Mouse (Mus musculus): ENCODE data around the gene Med12l.

The Med12l gene

DNA sequence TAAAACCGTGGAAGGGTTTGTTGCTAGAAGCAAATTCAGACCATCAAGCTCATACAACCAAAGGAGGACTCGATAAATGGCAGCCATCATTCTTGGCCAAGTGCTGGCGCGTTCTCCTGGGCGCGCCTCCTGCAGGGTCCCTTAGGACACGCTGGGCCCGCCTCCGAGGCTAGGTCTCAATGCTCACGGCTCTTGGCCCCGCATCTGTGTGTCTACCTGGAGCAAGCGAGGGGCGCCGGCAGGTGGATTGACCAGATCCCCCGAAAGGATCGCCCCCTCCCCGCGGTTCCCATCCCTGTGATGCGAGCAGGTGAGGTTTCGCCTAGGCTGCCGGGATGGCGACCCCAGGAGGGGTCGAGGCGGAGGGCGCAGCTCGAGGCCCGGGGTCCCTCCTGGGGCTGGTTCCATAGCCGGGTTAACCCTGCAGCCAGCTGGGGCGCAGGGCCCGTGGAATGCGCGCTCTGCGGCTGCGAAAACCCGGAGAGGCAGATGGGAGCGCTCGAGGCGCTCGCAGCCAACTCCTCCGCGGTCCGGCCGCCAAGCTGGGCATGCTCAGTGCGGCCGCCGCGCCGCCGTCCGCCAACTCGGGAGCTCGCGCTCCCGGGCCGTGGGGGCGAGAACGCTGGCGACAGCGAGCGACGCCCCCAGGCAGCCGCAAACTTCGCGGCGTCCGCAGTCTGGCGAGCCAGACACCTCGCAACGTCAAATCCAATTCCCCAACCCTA is at the start of gene Med12l:
Med12l (plus strand) TSS at position 555 of the 725 bp plus-strand sequence.
- DNase-seq (ENCODE audit: low spot score): peak; percentile 77

DNA sequence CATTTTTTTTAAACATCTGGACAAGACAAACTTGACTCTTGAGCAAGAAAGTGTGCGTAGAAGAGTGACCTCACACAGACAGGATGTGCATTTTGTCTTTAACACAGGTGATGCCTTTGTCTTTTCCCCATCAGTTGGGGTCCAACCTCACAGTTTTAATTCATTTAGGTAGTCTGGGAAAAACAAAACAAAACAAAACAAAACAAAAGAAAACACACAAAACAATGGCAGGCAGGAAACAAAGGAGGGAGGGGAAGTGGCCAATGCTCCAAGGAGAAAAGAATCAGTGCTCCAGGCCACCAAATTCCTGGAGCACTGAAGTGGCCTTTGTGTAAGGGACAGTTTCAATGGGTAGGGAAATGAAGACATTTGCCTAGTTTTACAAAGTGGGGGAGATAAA is 44.5 kb upstream of the Med12l start:
- DNase-seq (ENCODE audit: low spot score): no peak

DNA sequence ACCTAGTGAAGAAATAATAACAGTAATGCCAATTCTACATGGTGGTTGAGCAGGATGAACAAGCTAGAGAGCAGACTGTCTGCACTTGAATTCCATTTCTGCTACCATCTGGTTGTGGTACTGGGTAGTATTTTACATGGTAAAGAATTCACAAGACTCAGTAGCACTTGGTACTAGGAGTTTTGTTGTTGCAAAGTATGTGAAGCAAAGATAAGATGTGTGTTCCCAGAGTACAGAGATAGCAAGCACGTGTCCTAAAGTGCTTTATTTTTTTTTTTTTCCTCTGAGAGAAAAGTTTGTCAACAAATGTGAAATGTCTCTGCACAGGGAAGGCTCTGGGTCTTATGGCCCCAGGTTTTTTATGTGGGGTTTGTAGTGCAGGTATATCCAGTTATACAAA is 28.2 kb upstream of the Med12l start:
- DNase-seq (ENCODE audit: low spot score): no peak

DNA sequence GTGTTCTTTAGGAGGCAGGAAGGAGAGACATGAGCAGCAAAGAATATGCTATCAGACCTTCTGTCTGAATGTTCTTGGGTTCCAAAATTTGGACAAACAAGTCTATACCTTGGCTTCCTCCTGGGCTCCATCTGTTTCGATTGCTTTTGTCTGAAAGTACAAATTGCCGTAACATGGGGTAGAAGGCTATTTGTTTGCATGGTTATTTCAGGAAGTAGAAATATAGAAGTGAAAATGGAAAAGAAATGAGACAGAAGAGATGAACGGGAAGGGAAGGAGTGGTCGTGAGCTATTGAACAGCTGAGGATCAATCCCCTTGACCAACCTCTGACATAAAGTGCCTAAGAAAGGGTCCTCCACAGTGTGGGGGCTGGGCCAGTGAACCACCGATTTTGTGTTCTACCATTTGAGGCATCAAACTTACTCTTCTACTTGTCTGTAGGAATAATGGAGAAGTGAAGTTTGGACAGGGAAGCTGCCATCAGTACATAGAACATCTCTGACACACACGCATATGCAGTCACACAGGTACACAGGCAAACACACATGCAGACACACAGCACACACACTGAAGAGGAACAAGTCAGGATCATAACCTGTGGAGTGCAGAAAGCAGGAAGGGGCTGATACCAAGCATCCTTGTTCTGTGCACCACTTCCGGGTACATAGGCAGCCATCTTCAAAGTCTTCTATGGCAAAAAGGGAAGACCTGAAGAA is 27.6 kb upstream of the Med12l start:
- no peak for DNase-seq (ENCODE audit: low spot score)

DNA sequence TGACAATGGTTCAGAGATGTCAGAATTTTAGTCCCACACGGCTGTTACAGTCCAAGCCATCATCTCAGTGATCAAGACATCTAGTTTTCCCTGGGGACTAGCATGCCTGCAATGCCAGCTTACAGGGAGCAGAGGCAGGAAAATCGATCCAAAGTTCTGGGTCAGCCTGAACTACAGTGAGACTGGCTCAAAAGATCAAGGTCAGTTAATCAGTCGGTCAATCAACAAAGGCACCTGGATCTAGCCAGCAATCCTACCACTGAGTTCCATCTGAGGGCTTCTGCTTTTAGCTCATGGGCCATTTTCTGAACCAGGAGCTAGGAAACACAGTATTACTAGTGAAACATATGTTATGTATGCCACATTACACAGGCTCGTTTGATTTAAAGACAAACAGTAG is 25.0 kb upstream of the Med12l start:
- DNase-seq (ENCODE audit: low spot score): no peak

DNA sequence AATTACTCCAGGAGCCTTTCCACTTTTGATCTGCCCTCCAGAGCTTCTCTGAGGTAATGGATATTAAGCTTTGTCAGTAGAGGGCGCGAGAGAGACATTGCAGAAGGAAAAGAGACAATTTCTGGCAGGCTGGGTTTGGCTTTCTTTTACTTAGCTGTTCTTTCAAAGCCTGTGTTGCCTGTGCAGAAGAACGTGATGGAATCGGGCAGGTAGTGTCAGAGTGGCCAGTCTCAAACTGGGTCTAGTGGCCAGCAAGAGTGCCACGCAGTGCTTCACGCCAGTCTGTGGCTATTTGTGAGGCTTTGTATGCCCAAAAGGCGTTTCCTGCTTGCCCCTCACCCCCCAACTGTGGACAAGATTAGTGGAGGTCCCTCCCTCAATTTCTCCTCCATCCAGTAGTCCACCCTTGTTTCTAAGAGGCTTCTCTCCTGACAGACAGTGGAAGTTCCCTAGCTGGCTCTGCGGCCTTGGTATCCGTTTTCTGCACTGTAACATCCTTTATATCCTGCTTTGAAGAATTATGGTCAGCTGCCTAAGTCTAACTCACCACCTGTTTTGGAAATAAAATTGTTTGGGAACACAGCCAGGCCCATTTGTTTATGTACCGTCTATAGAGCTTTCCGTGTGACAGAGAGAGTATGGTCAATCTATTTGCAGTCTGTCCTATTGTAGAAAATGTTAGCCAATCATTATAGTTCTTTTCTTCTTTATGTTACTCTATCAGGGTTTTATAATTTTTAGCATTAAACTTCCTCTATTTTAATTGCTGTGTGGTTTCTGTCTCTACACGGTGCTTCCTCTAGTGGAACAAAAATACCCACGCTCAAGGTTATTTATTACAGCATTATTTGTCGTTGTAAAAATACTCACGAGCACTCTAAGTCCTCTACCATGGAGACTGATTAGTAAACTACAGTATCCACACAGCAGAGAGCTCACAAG is 22.5 kb upstream of the Med12l start:
- peak; percentile 85 for DNase-seq (ENCODE audit: low spot score)

DNA sequence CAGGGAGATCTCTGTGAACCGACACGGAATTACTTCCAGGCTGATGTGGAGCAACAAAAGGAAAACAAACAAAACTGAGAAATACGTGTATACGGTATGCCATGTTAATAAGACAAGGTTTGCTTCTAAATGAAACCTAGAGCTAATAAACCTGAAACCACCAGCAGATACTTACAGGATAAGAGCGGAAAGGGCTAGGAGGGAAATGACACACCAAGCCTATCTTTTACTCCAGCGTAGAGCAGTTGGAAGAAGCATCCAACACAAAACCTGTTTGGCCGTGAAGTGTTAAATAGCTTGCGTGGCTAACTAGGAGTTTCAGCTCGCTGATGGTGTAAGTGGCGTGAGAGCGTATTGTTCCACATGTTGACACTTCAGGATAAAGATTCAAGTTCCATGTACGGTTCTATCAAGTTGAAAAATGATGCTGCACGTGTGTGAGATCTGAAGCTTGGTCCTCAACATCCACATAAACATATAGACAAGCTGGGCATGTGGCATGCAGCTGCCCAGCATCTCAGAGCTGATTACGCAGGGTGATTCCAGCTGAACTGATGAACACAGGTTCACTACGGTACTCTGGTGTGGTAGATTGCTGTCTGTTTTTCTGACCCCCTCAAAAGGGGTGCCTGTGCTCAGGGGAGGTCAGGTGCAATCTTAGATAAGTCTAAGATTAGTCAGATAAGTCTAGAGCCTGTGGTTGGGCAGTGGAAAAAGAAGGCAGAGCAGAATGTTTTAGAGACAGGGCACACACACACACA is 21.6 kb upstream of the Med12l start:
- no peak for DNase-seq (ENCODE audit: low spot score)

DNA sequence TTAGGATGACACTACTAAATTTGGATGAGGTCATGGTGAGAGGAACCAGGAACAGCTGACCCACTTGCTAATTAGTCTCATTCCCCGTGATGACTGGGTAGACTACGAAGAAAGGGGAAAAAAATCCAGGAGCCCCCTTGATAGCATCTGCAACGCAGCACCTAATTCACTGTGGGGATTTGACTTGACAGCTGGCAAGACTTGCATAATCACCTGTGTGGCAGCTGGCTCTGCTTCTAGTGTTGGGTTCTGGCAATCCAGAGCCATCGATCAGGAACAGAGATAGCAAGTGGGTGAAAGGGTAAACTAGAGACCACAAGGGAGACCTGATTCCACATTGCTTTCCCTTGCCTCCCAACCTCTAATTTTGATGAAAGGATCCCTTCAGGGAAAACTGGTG is 19.8 kb upstream of the Med12l start:
- no peak for DNase-seq (ENCODE audit: low spot score)

DNA sequence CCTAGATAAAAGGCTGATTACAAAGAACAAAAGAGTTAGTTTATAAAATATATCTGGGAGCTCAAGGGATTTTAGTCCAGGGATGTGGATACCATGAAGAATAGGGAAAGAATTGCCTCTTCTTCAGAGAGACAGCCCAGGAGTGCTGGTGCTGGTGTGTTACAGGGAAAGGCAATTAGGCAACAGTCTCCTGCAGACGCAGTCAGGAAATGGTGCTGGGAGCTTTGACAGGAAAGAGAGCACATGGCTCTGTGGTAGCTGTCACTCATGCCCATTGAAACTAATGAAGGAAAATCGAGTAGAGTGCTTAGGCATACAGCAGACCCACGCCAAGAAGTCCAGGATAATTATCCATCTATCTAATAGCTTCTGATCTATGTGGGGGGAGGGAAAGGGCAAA is 16.3 kb upstream of the Med12l start:
- DNase-seq (ENCODE audit: low spot score): no peak

DNA sequence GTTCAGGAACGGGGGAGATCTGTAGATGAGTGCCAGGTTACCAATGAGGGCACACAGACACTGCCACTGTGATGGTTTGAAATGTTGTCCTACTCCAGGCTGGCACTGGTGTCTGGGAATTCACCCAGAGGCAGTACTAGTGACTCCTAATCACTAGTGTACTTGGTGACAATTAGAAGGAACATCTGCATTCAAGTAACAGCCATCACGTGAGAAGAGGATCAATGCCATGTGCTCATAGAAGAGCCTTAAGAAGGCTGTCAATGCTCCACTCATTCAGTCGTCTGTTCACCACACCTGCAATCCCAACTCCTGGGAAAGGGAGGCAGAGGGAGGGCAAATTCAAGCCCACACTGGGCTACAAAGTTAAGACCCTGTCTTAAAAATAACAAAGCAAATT is 15.1 kb upstream of the Med12l start:
- DNase-seq (ENCODE audit: low spot score): no peak

DNA sequence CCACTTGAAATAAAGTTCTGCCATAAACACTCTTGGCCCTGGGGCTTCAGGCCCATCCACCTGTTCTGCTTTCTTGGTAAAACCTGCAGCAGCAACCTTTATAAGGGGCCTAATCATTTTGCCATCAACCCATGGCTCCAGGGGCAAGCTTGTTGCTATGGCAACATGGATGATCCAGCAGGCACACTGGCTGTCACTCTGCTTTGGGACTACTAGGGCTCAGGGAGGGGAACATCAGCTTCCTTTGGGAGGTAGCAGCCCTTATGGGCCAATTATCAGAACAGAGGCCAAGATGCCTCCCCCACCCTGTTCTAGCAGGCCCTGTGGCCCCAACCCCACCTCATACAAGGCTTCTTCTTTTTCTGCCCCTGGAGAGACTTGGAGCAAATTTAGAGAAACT is 13.5 kb upstream of the Med12l start:
- DNase-seq (ENCODE audit: low spot score): no peak

DNA sequence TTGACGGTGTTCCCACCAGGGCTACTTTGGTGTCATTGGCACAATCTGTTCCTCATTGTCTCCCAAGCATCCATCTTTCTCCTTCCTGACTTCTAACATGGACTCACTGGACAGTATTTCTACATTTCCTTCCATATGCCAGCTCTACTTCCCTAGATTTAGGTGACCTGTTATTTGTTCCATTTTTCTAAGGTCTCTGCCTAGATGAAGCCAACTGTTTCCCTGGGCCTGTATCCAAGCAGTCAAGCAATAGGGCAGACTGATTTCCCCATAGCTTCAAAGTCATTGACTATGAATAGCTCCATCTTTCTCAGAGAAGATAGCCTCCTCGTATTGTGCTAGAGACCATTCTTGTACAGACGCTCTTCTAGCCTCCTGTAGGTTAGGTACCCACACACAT is 12.0 kb upstream of the Med12l start:
- no peak for DNase-seq (ENCODE audit: low spot score)

DNA sequence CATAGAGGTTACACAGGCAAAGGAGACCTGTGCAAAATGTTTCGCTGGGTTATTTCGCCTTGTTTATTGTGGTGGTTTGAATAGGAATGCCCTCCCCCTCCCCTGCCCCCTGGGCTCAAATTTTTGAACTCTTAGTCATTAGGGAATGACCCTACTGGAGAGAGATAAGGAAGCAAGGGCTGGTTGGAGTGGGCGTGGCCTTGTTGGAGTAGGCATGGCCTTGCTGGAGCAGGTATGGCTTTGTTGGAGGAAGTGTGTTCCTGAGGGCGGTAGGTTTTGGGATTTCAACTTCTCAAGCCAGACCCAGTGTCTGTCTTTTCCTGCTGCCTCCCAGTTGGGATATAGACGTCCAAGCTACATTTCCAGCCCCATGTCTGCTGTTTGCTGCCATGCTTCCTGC is 1.9 kb upstream of the Med12l start:
- no peak for DNase-seq (ENCODE audit: low spot score)

DNA sequence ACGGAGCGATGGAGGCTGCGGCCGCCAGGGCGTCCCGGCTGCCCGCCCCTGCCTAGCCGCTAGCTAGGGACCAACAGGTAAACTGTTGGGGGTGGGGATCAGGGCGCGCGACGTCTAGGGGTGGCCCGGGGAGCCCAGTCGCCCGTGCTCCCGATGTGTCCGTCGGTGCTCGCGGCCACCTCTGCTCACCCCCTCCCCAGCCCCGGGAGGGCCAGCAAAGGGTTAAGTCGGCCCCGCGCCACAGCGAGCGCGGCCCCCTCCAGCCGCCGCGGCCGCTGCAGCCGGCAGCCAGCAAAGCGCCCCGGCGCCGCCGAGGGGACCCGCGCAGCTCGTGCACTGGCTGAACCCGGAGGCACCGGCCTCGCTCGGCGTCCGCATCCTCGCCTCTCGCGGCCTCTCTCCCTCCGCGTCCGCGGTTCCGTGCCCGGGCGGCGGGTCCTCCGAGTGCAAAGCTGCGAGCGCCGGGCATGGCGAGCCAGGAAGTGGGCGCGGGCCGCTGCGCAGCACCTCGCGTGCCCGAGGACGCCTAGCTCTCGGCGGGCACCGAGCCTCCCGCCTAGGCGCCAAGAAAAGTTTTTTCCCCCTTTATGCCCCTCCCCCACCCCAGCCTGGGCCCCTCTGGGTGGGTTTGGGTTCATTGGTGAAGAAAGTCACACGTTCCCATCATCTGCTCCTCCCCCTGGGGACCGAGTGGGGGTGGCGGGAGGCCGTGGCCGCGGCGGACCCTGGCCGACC is 538 bp downstream of the Med12l start:
- no peak for DNase-seq (ENCODE audit: low spot score)

DNA sequence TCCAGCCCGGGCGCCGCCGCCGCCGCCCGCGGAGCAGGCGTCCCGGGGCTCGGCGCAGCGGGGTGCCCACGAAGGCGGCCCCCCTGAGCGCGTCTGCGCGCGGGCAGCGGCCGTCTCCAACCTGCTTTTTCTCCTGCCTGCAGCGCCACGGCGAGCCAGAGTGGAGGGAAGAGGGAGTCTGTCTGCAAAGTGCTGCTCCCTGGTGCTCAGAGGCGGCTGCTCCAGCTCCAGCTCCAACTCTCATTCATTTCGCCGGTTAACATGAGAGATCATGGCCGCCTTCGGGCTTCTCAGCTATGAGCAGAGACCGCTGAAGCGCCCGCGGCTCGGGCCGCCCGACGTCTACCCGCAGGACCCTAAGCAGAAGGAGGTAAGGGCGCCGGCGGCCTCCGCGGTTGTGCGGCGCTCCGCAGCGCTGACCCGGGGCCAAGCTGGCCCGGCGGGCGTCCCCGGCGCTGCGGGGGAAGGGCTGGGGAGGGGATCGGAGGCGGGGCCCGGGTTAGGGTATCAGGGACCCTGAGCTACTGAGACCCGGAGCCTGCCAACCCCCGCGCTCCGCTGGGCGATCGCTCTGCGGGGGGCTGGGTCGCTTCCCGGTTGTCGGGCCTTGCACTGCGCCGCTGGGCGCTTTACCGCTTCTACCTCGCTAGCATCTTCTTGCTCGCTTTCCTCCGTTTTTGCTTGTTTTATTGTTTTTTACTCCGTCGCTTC is 1.3 kb downstream of the Med12l start:
- DNase-seq (ENCODE audit: low spot score): peak; percentile 75

DNA sequence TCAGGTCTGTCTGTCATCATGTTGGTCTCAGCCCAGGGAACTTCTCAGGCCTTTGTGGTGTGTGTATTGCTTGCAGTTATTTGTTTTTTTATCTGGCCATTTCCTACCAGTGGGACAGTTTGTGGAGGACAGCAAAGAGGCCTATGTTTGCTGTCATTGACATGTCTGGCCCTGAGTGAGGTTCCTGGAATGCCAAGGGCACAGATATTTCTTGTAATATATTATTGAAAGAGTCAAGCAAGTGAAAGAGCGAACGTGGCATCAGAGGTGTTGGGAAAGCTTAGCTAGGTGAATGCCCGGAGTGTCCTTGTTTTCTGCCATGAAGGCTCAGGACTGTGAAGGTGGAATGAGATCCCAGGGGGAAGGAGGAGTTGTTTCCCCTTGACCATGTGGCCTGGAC is 4.7 kb downstream of the Med12l start:
- no peak for DNase-seq (ENCODE audit: low spot score)

DNA sequence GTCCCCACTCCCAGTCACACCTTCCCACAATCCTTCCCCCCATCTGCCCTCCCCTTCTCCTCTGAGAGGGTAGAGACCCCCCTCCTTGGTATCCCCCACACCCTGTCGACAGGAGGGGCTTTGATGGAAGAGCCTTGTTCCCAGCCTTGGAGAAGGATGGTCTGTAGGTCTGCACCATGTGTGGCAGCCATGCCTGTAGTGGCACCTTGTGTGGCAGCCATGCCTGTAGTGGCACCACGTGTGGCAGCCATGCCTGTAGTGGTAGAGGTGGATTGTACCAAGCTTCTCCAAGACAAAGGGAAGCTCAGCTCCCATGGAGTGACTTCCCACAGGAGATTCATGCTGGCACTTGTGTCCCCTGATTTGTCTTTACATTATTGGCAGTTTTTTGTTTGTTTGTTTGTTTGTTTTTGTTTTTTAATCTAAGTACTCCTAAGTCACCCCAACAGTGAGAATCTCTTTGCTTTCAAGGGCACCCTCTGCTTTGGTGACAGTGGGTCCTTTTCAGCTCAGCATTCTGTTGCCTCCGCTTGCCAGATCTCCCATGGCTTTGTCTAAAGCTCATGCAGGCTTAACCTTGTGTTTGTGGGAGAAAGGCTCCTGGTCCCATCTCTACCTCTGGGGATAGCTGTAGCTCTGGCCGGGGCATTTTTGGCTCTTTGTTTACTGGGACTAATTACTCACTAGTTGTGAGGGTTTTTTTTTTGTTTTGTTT is 10.2 kb downstream of the Med12l start:
- DNase-seq (ENCODE audit: low spot score): no peak

DNA sequence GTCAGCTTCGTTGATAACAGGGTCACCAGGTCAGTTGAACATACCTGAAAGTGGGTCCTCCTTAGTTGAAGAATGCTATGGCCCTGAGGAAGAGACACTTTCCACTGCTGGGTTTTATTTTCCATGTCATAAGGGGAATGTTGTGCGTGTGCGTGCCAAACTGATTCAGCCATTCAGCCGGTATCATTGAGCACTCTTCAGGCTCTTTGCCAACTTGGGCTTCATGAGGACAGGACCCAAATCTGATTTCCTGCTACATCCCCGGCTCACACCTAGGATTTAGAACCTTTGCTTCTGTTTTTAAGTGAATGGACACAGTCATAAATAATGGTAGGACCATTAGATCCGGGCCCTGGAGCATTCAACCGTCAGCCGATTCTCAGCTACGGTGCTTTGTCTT is 10.9 kb downstream of the Med12l start:
- no peak for DNase-seq (ENCODE audit: low spot score)

DNA sequence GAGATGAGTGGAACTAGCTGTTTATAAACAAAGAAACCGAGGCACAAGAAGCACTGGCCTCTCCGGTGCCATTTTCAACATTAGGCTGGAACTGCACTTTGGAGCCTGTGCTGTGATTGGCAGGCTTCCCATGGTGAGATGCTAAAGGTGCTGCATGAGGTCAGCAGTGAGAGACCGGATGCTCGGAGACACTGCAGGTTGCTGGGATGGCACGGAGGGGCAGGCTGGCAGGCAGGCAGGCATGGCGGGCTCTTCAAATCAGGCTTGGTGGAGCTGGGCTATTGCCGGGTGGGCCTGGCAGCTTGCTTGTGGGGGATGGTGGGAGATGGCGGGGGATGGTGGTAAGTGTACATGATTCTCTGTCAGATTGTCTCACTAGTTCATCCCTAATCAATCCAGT is 15.6 kb downstream of the Med12l start:
- no peak for DNase-seq (ENCODE audit: low spot score)

DNA sequence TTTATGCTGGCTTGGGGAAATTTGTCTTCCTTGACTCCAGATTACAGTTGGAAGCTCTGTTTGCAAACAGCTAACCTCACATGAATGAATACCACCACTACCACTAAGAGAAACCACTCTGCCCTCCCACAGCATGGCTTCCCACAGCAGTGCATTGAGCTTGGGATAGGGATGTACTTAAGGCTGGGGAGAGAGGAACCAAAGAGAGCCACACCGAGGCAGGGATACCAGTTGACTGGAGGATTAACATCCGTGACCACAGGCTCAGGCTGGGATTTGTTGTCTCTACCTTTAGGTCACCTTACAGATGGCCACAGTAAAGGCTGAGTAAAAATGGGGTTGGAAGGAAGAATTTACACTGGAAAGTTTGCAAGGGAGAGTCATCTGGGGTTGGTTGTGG is 16.6 kb downstream of the Med12l start:
- no peak for DNase-seq (ENCODE audit: low spot score)
